Mouse (Mus musculus) MEL (cell line): ENCODE results near the gene Rbfox3.

Experiments used
- CHD2 ChIP-seq: IDR thresholded peaks from 2 replicates; pipeline ENCODE4 v1.6.1; 2011; ENCODE audit warnings: low read length, improper control_type of control experiment
- CTCF ChIP-seq, 3 experiments: IDR thresholded peaks in 2 of 3; conservative IDR thresholded peaks in 1 of 3; 2 replicates each; pipeline ENCODE4 v1.5.1; 2011 to 2012; ENCODE audit warnings: low read length in 3 of 3, low read depth in 2 of 3, mild to moderate bottlenecking in 2 of 3, improper control_type of control experiment in 1 of 3, inconsistent platforms in 1 of 3, mixed read lengths in 1 of 3, moderate library complexity in 1 of 3; ENCODE audit not compliant: control insufficient read depth in 1 of 3, insufficient read depth in 1 of 3, poor library complexity in 1 of 3, severe bottlenecking in 1 of 3
- EP300 ChIP-seq, 2 experiments: IDR thresholded peaks; 2 replicates each; pipeline ENCODE4 v1.6.1; 2011; ENCODE audit warnings: improper control_type of control experiment in 2 of 2, low read length in 2 of 2, low read depth in 1 of 2, mild to moderate bottlenecking in 1 of 2
- GATA1 ChIP-seq: IDR thresholded peaks from 2 replicates; pipeline ENCODE4 v1.6.1; 2011; ENCODE audit warnings: low read depth, low read length, improper control_type of control experiment
- POLR2A ChIP-seq, 2 experiments: IDR thresholded peaks; 2 replicates each; pipeline ENCODE4 v1.6.1; 2011 to 2012; ENCODE audit warnings: low read length in 2 of 2, mild to moderate bottlenecking in 2 of 2, control low read depth in 1 of 2, improper control_type of control experiment in 1 of 2, low read depth in 1 of 2, moderate library complexity in 1 of 2; ENCODE audit not compliant: control insufficient read depth in 1 of 2, insufficient read depth in 1 of 2, poor library complexity in 1 of 2
- USF2 ChIP-seq, 2 experiments: IDR thresholded peaks; 2 replicates each; pipeline ENCODE4 v1.6.1; 2011 to 2012; ENCODE audit warnings: improper control_type of control experiment in 2 of 2, low read length in 2 of 2, borderline replicate concordance in 1 of 2, inconsistent platforms in 1 of 2, low read depth in 1 of 2, mild to moderate bottlenecking in 1 of 2; ENCODE audit not compliant: insufficient read depth in 1 of 2

DNA sequence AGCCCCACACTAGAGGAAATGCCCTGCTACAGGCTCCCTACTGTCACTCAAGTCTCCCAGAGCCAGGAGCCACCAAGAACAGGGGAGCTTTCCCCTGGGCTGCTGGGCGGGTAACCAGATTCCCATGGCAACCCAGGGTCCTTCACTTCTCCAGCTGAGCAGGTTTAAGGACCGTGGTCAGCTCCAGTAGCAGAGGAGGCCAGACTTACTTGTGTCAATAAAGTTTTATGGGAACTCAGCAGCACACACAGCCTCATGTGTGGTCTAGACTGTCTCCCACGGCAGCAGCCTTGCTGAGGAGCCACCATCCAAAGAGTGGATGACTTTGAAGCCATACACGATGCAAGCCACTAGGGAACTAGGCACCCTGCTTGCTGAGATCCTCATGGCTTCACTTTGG is 365.7 kb downstream of the Rbfox3 start:
- TF ChIP-seq CTCF (IDR thresholded peaks at IDR 0.05 in 2 of 3, conservative IDR thresholded peaks at IDR 0.05 in 1 of 3; ENCODE audit: control insufficient read depth in 1 of 3, insufficient read depth in 1 of 3, low read depth in 2 of 3, low read length in 3 of 3, poor library complexity in 1 of 3, severe bottlenecking in 1 of 3) (no peak), POLR2A (IDR thresholded peaks at IDR 0.05; ENCODE audit: control insufficient read depth in 1 of 2, insufficient read depth in 1 of 2, low read depth in 1 of 2, low read length in 2 of 2, poor library complexity in 1 of 2) (no peak), EP300 (IDR thresholded peaks at IDR 0.05; ENCODE audit: low read depth in 1 of 2, low read length in 2 of 2) (no peak), CHD2 (no peak), GATA1 (no peak), USF2 (IDR thresholded peaks at IDR 0.05; ENCODE audit: borderline replicate concordance in 1 of 2, insufficient read depth in 1 of 2, low read depth in 1 of 2, low read length in 2 of 2) (no peak)
